Mouse (Mus musculus): Measurements from ENCODE around the gene Cald1.
A peak's percentile ranks its signal among the peaks of the same experiment; 100 is the strongest.

DNA sequence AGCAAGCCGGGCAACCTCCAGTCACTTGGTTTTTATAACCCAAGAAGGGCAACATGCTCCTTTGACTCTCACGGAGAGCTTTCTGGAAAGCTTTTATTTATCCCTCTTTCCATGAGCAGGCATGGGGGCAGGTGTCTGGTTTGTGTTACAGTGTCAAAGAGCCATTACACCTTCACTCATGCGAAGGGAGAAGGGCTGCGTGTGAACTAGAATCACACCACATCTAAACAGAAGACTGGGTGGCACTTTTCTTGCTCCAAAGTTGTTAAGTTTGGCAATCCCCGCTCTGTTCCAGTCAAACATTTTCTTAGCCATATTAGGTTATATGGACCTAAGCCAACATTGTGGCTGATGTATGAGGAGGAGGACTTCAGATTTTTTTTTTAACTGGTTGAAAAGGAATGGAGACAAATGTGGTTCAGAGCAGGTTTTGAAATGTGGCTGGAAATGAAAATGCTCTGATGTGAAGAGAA, 43.8 kb downstream of the Cald1 start:
- TF ChIP-seq CTCF (IDR thresholded peaks at IDR 0.05; ENCODE audit: low read depth) (no peak), EP300 (optimal IDR thresholded peaks at IDR 0.05) (peak; percentile 71)
